Mouse (Mus musculus) ES-E14 (cell line): Measurements from ENCODE around the gene Hipk2. TPM values are rescaled to one million over a fixed set of nuclear protein-coding genes. Genes with fewer than 3 reads are reported as not detected.
A peak's percentile ranks its signal among the peaks of the same experiment; 100 is the strongest.

Experiments
- DNase-seq: peaks from one replicate; pipeline ENCODE4 v3.0.0-alpha.2; 2013; ENCODE audit warnings: low read depth, low spot score
- H3K27ac ChIP-seq: 2 replicates; pipeline ENCODE4 v1.5.1; 2012; ENCODE audit warnings: low read depth, mild to moderate bottlenecking, low read length, moderate library complexity, mixed read lengths; ENCODE audit not compliant: poor library complexity, insufficient read depth, severe bottlenecking
- H3K36me3 ChIP-seq: 2 replicates; pipeline ENCODE4 v1.6.1; 2012; ENCODE audit warnings: mild to moderate bottlenecking, low read length, moderate library complexity, mixed read lengths; ENCODE audit not compliant: control insufficient read depth, poor library complexity, insufficient read depth, severe bottlenecking
- H3K4me1 ChIP-seq, 2 experiments: fragments of 150-350 bp in 1 of 2; sonication (generic) in 1 of 2; 2 replicates each; pipeline ENCODE4 v1.6.1; 2012; ENCODE audit warnings: low read length in 2 of 2, mild to moderate bottlenecking in 1 of 2, mixed read lengths in 1 of 2; ENCODE audit not compliant: control insufficient read depth in 2 of 2, insufficient read depth in 2 of 2, poor library complexity in 1 of 2
- H3K4me3 ChIP-seq, 2 experiments: fragments of 150-350 bp in 1 of 2; sonication (generic) in 1 of 2; 2 replicates each; pipeline ENCODE4 v1.5.1; 2012; ENCODE audit warnings: low read length in 2 of 2, low read depth in 1 of 2, mild to moderate bottlenecking in 1 of 2, mixed read lengths in 1 of 2; ENCODE audit not compliant: insufficient read depth in 1 of 2, poor library complexity in 1 of 2, severe bottlenecking in 1 of 2
- H3K9ac ChIP-seq: 2 replicates; pipeline ENCODE4 v1.6.1; 2012; ENCODE audit warnings: low read depth, mild to moderate bottlenecking, low read length, mixed read lengths; ENCODE audit not compliant: poor library complexity, insufficient read depth, severe bottlenecking
- H3K9me3 ChIP-seq: fragments of 150-350 bp; sonication (generic); 2 replicates; pipeline ENCODE4 v1.6.1; 2012; ENCODE audit warnings: low read depth, mild to moderate bottlenecking, low read length; ENCODE audit not compliant: control insufficient read depth, insufficient read depth
- CHD2 ChIP-seq: IDR thresholded peaks from 2 replicates; pipeline ENCODE4 v1.6.1; 2014; ENCODE audit warnings: mild to moderate bottlenecking, low read depth, low read length, inconsistent platforms
- HCFC1 ChIP-seq: IDR thresholded peaks from 2 replicates; pipeline ENCODE4 v1.6.1; 2012; ENCODE audit warnings: low read length, inconsistent platforms, borderline replicate concordance; ENCODE audit not compliant: insufficient read depth
- MAFK ChIP-seq: IDR thresholded peaks from 2 replicates; pipeline ENCODE4 v1.6.1; 2014; ENCODE audit warnings: mild to moderate bottlenecking, low read depth, low read length, inconsistent platforms; ENCODE audit not compliant: insufficient read depth
- ZC3H11A ChIP-seq: IDR thresholded peaks from 2 replicates; pipeline ENCODE4 v1.6.1; 2012; ENCODE audit warnings: low read depth, mild to moderate bottlenecking, inconsistent platforms, low read length, borderline replicate concordance
- ZNF384 ChIP-seq: IDR thresholded peaks from 2 replicates; pipeline ENCODE4 v1.6.1; 2012; ENCODE audit warnings: low read depth, low read length, inconsistent platforms
- in situ Hi-C, 2 experiments: fragments of 600-800 bp; cut with MboI; formaldehyde crosslinking; loops; one replicate each; pipeline ENCODE4 v1.15.1; 2025; ENCODE audit warnings: low sequenced_read_pairs in 2 of 2, inconsistent platforms in 1 of 2; ENCODE audit not compliant: unreplicated experiment in 2 of 2
- total RNA-seq: library from RNA; depleted of rRNA; stranded (reverse); fragments of 300-350 nt; gene quantifications from 2 replicates; pipeline ENCODE4 v1.2.3, GENCODE M21; 2012

The Hipk2 gene
- total RNA-seq, 1 experiment: 7.0 TPM

GRCm38 (mm10) chr6:38871051-38871450 is 4.9 kb downstream of the Hipk2 start:
- TF ChIP-seq ZC3H11A (no peak), CHD2 (no peak), MAFK (no peak), HCFC1 (no peak), ZNF384 (no peak)
- no peaks in the 10 kb centered on the region for H3K9me3 ChIP-seq
- H3K4me1 ChIP-seq: 0 out of 4 replicates have a peak, but pooled peaks cover 0 to 3% of the 10 kb centered on the region in 2 experiments
- no peak for DNase-seq
- H3K36me3 ChIP-seq: no peaks in the 10 kb centered on the region
- H3K9ac ChIP-seq: no peak overlapping the region
- H3K27ac ChIP-seq: no peak overlapping the region
- in situ Hi-C loops: no loop called here
- no peak overlapping the region for H3K4me3 ChIP-seq

- Histone ChIP-seq H3K4me3 (no peak overlapping the region), H3K27ac (no peak overlapping the region), H3K9me3 (no peaks in the 10 kb centered on the region), H3K9ac (no peak overlapping the region), H3K4me1 (0 out of 4 replicates have a peak, but pooled peaks cover 0 to 3% of the 10 kb centered on the region in 2 experiments), H3K36me3 (no peaks in the 10 kb centered on the region)
- no peak for TF ChIP-seq ZNF384
- TF ChIP-seq ZC3H11A: no peak
- no peak for TF ChIP-seq MAFK
- no peak for TF ChIP-seq HCFC1
- no peak for TF ChIP-seq CHD2
- in situ Hi-C loops: no loop called here
- DNase-seq: no peak
These were observed 5.9 kb downstream of the Hipk2 start for GRCm38 (mm10) chr6:38870070-38870469.

GRCm38 (mm10) chr6:38868974-38869373 is 7.0 kb downstream of the Hipk2 start:
- no peaks in the 10 kb centered on the region for H3K4me1 ChIP-seq
- TF ChIP-seq MAFK: 0 out of 2 replicates have a peak, but pooled peaks have one; percentile 25
- no peak for TF ChIP-seq CHD2

GRCm38 (mm10) chr6:38867291-38867690 is 8.7 kb downstream of the Hipk2 start:
- TF ChIP-seq CHD2 (no peak), HCFC1 (no peak), ZNF384 (no peak), MAFK (no peak), ZC3H11A (no peak)
- no peak for DNase-seq
- Histone ChIP-seq H3K27ac (no peak overlapping the region), H3K9ac (no peak overlapping the region), H3K36me3 (no peaks in the 10 kb centered on the region), H3K4me1 (no peaks in the 10 kb centered on the region), H3K4me3 (no peak overlapping the region), H3K9me3 (no peaks in the 10 kb centered on the region)
- in situ Hi-C loops: no loop called here

More at GRCm38 (mm10) chr6:38868974-38869373, 7.0 kb downstream of the Hipk2 start:
- no peak for DNase-seq
- Histone ChIP-seq H3K9ac (no peak overlapping the region), H3K9me3 (no peaks in the 10 kb centered on the region), H3K4me3 (no peak overlapping the region), H3K27ac (no peak overlapping the region), H3K36me3 (no peaks in the 10 kb centered on the region)
- in situ Hi-C loops: no loop called here

- no peaks in the 10 kb centered on the region for H3K4me1 ChIP-seq
- H3K9me3 ChIP-seq: no peaks in the 10 kb centered on the region
- no peaks in the 10 kb centered on the region for H3K36me3 ChIP-seq
- no peak overlapping the region for H3K27ac ChIP-seq
- no peak for TF ChIP-seq ZNF384
- TF ChIP-seq HCFC1: no peak
- TF ChIP-seq MAFK: no peak
- no peak for TF ChIP-seq ZC3H11A
- no peak for TF ChIP-seq CHD2
- DNase-seq: no peak
- H3K9ac ChIP-seq: no peak overlapping the region
- no peak overlapping the region for H3K4me3 ChIP-seq
- in situ Hi-C loops: no loop called here
These were observed 9.2 kb downstream of the Hipk2 start for GRCm38 (mm10) chr6:38866761-38867160.
